Mouse (Mus musculus) midbrain, embryonic 12.5 days (tissue): Measurements from ENCODE around the gene Gas2l3. TPM values are rescaled to one million over a fixed set of nuclear protein-coding genes. Genes with fewer than 3 reads are reported as not detected.

Experiments used
- ATAC-seq: fragments of 200-750 bp; cut with Nextera tagmentation; 2 replicates; pipeline ENCODE4 v1.8.0; 2017; ENCODE audit warnings: low read depth, moderate TSS enrichment, moderate library complexity; ENCODE audit not compliant: low FRiP score
- H3K27ac ChIP-seq: fragments of 300-500 bp; sonication (generic); replicated peaks from 2 replicates; pipeline ENCODE4 v1.5.1; 2016; ENCODE audit warnings: mild to moderate bottlenecking
- H3K27me3 ChIP-seq: fragments of 300-500 bp; sonication (generic); 2 replicates; pipeline ENCODE4 v1.6.1; 2016; ENCODE audit warnings: mild to moderate bottlenecking
- H3K36me3 ChIP-seq: fragments of 300-500 bp; sonication (generic); 2 replicates; pipeline ENCODE4 v1.6.1; 2016
- H3K4me1 ChIP-seq: fragments of 300-500 bp; sonication (generic); 2 replicates; pipeline ENCODE4 v1.6.1; 2016
- H3K4me2 ChIP-seq: fragments of 300-500 bp; sonication (generic); replicated peaks from 2 replicates; pipeline ENCODE4 v1.6.1; 2016; ENCODE audit warnings: mild to moderate bottlenecking, moderate library complexity
- H3K4me3 ChIP-seq: fragments of 300-500 bp; sonication (generic); 2 replicates; pipeline ENCODE4 v1.5.1; 2016; ENCODE audit warnings: mild to moderate bottlenecking
- H3K9ac ChIP-seq: fragments of 300-500 bp; sonication (generic); replicated peaks from 2 replicates; pipeline ENCODE4 v1.6.1; 2016; ENCODE audit warnings: mild to moderate bottlenecking, moderate library complexity
- H3K9me3 ChIP-seq: fragments of 300-500 bp; sonication (generic); 2 replicates; pipeline ENCODE4 v1.6.1; 2016; ENCODE audit warnings: mild to moderate bottlenecking
- WGBS: fragments of 180-500 bp; shearing (Covaris S2); methylation state at CpG from one replicate; pipeline ENCODE4 v1.1.7; 2016; 5-methylcytosine and 5-hydroxymethylcytosine counted together
- polyA plus RNA-seq: library from polyadenylated mRNA; unstranded; fragments of >200 nt; fragmentation: Nextera tagmentation; extraction: Ambion mirVana; gene quantifications from 2 replicates; pipeline ENCODE4 v1.2.1, GENCODE M21; 2016

Gas2l3 gene
- polyA plus RNA-seq, 1 experiment from 2014 or later = 10.9 TPM

GRCm38 (mm10) chr10:89391571-89392163, 52.1 kb downstream of the Gas2l3 start:
- H3K4me1 ChIP-seq = 0 out of 2 replicates have a peak, but pooled peaks cover 4% of the 10 kb centered on the region
- no peak overlapping the region for H3K9ac ChIP-seq
- no peak overlapping the region for H3K27ac ChIP-seq
- 67% methylated on average over 4 of the region's 4 CpGs for WGBS
- no peak overlapping the region for H3K4me2 ChIP-seq
- H3K36me3 ChIP-seq = no peaks in the 10 kb centered on the region
- no peak for ATAC-seq
- no peaks in the 10 kb centered on the region for H3K9me3 ChIP-seq
- no peak overlapping the region for H3K4me3 ChIP-seq
- no peaks in the 10 kb centered on the region for H3K27me3 ChIP-seq

GRCm38 (mm10) chr10:89386461-89386860, 57.3 kb downstream of the Gas2l3 start:
- no peak overlapping the region for H3K4me2 ChIP-seq
- no peak for ATAC-seq
- no peak overlapping the region for H3K4me3 ChIP-seq
- no peaks in the 10 kb centered on the region for H3K36me3 ChIP-seq
- H3K9ac ChIP-seq = no peak overlapping the region
- H3K4me1 ChIP-seq = no peaks in the 10 kb centered on the region
- H3K9me3 ChIP-seq = no peaks in the 10 kb centered on the region
- 85% methylated on average over 3 of the region's 3 CpGs for WGBS
- no peak overlapping the region for H3K27ac ChIP-seq
- H3K27me3 ChIP-seq = no peaks in the 10 kb centered on the region

GRCm38 (mm10) chr10:89383462-89383861, 60.3 kb downstream of the Gas2l3 start:
- Histone ChIP-seq H3K4me2 (no peak overlapping the region), H3K36me3 (no peaks in the 10 kb centered on the region), H3K4me1 (no peaks in the 10 kb centered on the region), H3K27me3 (no peaks in the 10 kb centered on the region), H3K9ac (no peak overlapping the region), H3K27ac (no peak overlapping the region), H3K4me3 (no peak overlapping the region), H3K9me3 (no peaks in the 10 kb centered on the region)
- WGBS = 8% methylated on average over 5 of the region's 5 CpGs
- peak; percentile 80 for ATAC-seq

- Histone ChIP-seq H3K4me3 (no peak overlapping the region), H3K27me3 (no peaks in the 10 kb centered on the region), H3K4me1 (no peaks in the 10 kb centered on the region), H3K9ac (no peak overlapping the region), H3K4me2 (no peak overlapping the region), H3K36me3 (no peaks in the 10 kb centered on the region), H3K9me3 (no peaks in the 10 kb centered on the region), H3K27ac (no peak overlapping the region)
- no peak for ATAC-seq
- WGBS = 73% methylated on average over 4 of the region's 4 CpGs
Observed at GRCm38 (mm10) chr10:89377750-89378149, 66.0 kb downstream of the Gas2l3 start.

GRCm38 (mm10) chr10:89370051-89370450, 73.7 kb downstream of the Gas2l3 start:
- Histone ChIP-seq H3K4me2 (no peak overlapping the region), H3K4me3 (no peak overlapping the region), H3K4me1 (no peaks in the 10 kb centered on the region), H3K9me3 (no peaks in the 10 kb centered on the region), H3K27me3 (no peaks in the 10 kb centered on the region), H3K36me3 (no peaks in the 10 kb centered on the region), H3K9ac (no peak overlapping the region), H3K27ac (no peak overlapping the region)
- WGBS = 67% methylated on average over 1 of the region's 1 CpGs
- no peak for ATAC-seq

GRCm38 (mm10) chr10:89358933-89359332, 84.8 kb downstream of the Gas2l3 start:
- Histone ChIP-seq H3K27me3 (no peaks in the 10 kb centered on the region), H3K9me3 (no peaks in the 10 kb centered on the region), H3K4me2 (no peak overlapping the region), H3K9ac (no peak overlapping the region), H3K4me3 (no peak overlapping the region), H3K36me3 (no peaks in the 10 kb centered on the region), H3K27ac (no peak overlapping the region), H3K4me1 (no peaks in the 10 kb centered on the region)
- WGBS = 78% methylated on average over 3 of the region's 3 CpGs
- ATAC-seq = no peak

Other genes with a start within 250 kb of the Gas2l3 start
- gene Ano4, start 99.2 kb downstream of the Gas2l3 start, polyA plus RNA-seq = 3.1 and 3.4 TPM in 2 replicates
- not detected in 2 replicates for gene Nr1h4, start 89.6 kb upstream of the Gas2l3 start, polyA plus RNA-seq
- gene Slc17a8, start 177.3 kb upstream of the Gas2l3 start, polyA plus RNA-seq = 0.59 and 0.84 TPM in 2 replicates
- gene Scyl2, start 242.3 kb upstream of the Gas2l3 start, polyA plus RNA-seq = 13.5 and 13.9 TPM in 2 replicates